Mouse (Mus musculus) cerebellum, postnatal 36 days (tissue): Measurements from ENCODE around the gene Urb2.
A peak's percentile ranks its signal among the peaks of the same experiment; 100 is the strongest.
"Not testable (repeated sequence)": the region's sequence is repeated elsewhere in the genome, so short reads cannot be mapped to it uniquely, and the experiment has no call there.

Source experiments
- DNase-seq, 2 experiments: peaks; one replicate each; pipeline ENCODE4 v3.0.0; 2021 to 2022; ENCODE audit warnings: mixed read lengths in 2 of 2

Urb2 gene

GRCm38 (mm10) chr8:124014751-124015150, 6.6 kb upstream of the Urb2 start:
- DNase-seq = no peak

- no peak for DNase-seq
Measured at GRCm38 (mm10) chr8:124019782-124020181, 1.5 kb upstream of the Urb2 start.

GRCm38 (mm10) chr8:124020439-124021236, 670 bp upstream of the Urb2 start:
- DNase-seq = no peak

GRCm38 (mm10) chr8:124026265-124026664, 5.0 kb downstream of the Urb2 start:
- DNase-seq = not testable (repeated sequence)

GRCm38 (mm10) chr8:124027831-124028230, 6.5 kb downstream of the Urb2 start:
- peak; percentile 44 to 66 for DNase-seq

GRCm38 (mm10) chr8:124033400-124033799, 12.1 kb downstream of the Urb2 start:
- no peak for DNase-seq

GRCm38 (mm10) chr8:124038121-124038520, 16.8 kb downstream of the Urb2 start:
- DNase-seq = no peak

- DNase-seq = no peak
Measured at GRCm38 (mm10) chr8:124039351-124039750, 18.0 kb downstream of the Urb2 start.

- DNase-seq = peak in 1 of 2 experiments; percentile 19
Measured at GRCm38 (mm10) chr8:124042201-124042600, 20.9 kb downstream of the Urb2 start.

GRCm38 (mm10) chr8:124044421-124044820, 23.1 kb downstream of the Urb2 start:
- DNase-seq = no peak

GRCm38 (mm10) chr8:124044931-124045330, 23.6 kb downstream of the Urb2 start:
- no peak for DNase-seq

- DNase-seq = no peak
Measured at GRCm38 (mm10) chr8:124045856-124046255, 24.5 kb downstream of the Urb2 start.

GRCm38 (mm10) chr8:124052110-124052509, 30.8 kb downstream of the Urb2 start:
- peak; percentile 79 to 83 for DNase-seq

- no peak for DNase-seq
Measured at GRCm38 (mm10) chr8:124052568-124052967, 31.3 kb downstream of the Urb2 start.

- no peak for DNase-seq
Measured at GRCm38 (mm10) chr8:124056832-124057655, 35.7 kb downstream of the Urb2 start.

GRCm38 (mm10) chr8:124066325-124067058, 45.2 kb downstream of the Urb2 start:
- no peak for DNase-seq

- no peak for DNase-seq
Measured at GRCm38 (mm10) chr8:124067059-124067750, 45.9 kb downstream of the Urb2 start.

GRCm38 (mm10) chr8:124070363-124071324, 49.3 kb downstream of the Urb2 start:
- DNase-seq = peak; percentile 9 to 13

GRCm38 (mm10) chr8:124075977-124076376, 54.7 kb downstream of the Urb2 start:
- DNase-seq = no peak

GRCm38 (mm10) chr8:124076416-124076815, 55.1 kb downstream of the Urb2 start:
- DNase-seq = no peak

GRCm38 (mm10) chr8:124077377-124077776, 56.1 kb downstream of the Urb2 start:
- DNase-seq = no peak
